Mouse (Mus musculus): ENCODE results near the gene Pla2g3.
A peak's percentile ranks its signal among the peaks of the same experiment; 100 is the strongest.

The Pla2g3 gene

DNA sequence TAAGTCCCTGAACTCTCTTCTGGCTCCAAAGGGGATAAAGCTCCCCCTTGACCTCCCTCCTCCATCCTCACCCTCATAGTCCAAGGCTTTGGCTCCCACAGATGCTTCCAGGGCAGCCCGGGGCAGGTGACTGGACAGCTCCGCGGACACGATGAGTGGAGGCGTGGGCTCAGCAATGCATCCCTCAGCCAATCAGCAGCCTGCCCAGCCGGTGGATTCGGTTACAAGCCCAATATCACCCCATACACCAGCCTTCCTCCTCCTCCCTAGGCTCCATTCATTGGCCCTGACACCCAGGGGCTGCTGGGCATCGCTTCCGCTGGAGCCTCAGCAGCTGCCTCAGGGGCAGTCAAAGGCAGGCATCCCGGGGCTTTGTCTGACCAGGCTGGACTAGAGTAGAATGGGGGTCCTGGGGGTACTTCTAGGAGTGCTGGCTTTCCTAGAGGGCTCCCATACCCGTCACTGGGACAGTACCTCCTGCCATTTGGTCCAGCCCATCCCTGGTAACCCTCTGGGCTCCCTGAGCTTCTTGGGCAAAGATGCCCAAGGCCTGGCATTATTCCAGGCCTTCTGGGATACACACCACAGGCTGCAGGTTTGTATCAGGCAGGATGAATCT lies at the start of gene Pla2g3:
TSS of gene Pla2g3 (plus strand) at position 333 of the 619 bp plus-strand sequence.
- no peak for DNase-seq

DNA sequence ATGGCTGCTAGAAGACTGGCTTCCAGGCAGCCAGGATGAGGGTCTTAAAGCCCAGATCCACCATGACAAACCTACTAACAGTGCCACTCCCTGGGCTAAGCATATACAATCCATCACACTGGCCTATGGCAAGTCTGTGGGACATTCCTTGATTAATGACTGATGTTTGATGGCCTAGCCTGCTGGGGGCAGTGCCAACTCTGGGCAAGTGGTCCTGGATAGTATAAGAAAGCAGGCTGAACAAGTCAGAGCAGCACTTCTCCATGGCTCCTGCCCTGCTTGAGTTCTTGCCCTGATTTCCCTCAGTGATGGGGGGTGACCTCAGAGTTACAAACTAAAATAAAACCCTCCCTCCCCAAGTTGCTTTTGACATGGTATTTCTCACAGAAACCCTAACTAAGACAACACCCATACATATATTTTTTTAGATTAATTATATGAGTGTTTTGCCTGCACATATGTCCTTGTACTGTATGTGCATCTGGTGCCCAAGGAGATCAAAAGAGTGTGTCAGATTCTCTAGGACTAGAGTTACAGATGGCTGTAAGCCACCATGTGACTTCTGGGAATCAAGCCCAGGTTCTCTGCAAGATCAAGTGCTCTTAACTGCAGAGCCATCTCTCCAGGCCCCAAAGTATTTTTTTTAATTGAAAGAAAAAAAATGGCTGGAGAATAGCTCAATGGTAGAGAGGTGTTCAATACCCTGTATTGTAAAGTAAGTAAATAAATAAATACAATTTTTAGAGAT lies 46.2 kb upstream of the Pla2g3 start:
- DNase-seq, result peak; percentile 52

DNA sequence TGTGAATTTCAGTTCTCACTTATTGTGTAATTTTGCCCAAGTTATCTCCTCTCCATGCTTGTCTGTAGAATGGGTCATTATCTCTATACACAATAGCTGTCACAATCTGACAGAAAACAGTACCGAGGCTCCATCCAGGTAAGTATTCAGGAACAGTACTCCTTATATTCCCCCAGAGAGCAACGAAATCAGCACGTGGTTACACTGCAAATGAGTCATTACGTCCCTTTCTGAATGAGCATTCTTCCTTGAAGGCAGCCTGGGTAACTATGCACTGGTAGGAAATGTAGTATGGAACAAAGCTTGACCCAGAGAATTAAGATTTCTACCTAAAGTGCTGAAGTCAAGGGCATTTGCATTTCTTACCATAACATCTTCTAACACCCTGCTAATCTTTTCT lies 45.4 kb upstream of the Pla2g3 start:
- no peak for DNase-seq

DNA sequence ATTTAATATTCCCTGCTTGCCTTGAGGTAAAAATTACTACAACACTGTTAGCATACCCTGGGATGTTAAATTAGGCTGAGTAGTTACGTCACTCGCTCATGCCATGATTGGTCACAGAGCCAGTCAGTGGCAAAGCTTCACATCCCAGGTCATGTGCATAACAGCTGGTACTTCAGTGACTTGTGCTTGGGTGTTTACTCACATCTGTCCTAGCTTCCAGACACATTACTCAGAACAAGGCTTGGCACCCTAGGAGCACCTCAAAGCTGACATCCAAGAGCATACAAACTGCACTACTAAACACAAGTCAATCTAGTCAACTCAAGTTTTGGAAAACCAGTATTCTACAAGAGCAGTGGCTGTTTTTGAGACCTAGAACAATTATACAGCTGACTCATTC lies 45.0 kb upstream of the Pla2g3 start:
- DNase-seq, result no peak

DNA sequence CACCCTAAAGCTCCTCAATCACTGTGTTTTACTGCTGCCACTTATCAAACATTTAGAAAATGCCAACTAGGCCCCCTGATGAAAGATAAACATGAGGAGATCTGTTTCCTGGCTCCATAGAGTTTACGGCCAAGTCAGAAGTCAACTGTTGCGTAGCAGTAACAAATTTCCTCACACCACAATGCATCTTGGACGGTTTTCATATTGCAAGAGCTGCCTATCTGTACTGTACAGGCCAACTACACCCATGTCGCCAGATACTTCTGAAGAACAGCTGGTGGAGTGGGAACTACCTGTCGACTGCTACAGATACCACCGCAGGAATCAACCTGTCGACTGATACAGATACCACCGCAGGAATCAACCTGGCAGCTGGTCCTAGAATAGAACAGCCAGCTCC lies 43.2 kb upstream of the Pla2g3 start:
- no peak for DNase-seq

DNA sequence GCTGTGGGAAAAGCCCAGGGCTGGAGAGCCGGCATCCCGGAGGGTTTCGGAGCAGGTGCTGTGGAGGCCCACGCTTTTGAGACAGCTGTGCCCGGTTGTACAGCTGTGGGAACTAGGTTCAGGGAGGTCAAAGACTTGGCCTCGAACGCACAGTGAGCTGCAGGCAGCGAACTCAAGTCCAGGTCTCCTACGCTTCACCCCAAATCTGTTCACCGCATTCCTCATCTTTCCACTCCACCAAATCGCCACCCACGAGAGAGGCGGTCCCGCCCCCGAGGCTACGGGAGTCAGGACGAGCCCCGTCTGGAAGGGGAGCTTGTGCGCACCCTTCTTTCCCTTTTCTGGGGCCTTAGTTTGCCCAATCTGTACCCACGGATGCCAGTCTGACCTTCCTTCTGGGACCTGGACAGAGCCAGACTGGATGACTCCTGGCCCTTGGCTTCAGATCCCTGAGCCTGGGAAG lies 36.4 kb upstream of the Pla2g3 start:
- peak; percentile 57 for DNase-seq

DNA sequence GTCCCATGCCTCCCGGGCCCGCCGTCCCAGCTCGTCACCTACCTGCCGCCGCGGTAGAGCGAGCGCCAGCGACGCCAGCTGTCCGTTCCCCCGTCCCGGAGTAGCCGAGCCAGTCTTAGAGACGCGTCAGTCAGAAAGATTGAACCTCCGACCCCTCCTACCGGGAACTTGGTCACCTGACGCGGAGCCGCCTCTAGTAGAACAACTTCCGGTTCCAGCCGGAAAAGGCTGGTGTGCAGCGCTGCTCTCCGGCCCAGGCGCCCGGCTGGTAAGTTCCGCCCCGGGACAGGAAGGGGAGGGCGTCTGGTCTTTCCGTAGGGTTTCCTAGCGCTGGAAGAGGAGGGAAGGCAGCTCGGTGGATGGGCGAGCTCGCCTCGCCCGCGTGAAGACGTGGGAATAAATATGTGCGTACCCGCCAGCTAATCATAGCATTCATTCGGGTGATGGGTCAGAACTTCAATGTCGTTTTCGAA lies 35.9 kb upstream of the Pla2g3 start, which contains the start of gene Rnf185:
TSS of gene Rnf185 (minus strand) at position 197 of the 473 bp plus-strand sequence.
- peak; percentile 94 for DNase-seq

DNA sequence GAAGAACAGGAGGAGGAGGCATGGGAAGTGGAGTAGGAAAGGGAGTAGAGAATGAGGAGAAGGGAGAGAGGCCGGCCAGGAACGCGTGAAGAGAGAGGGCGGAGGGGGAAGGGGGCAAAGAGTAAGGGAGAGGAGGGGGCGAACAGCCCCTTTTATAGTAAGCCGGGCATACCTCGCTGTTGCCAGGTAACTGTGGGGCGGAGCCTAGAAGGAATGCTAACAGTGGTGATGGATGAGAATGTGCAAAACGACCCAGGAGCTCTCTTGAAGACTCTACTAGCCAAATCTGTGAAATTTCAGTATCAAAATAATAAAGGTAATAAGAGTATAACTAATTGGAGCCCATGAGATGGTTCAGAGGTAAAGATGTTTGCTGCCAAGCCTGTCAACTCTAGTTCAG lies 35.3 kb upstream of the Pla2g3 start:
- peak; percentile 12 for DNase-seq

DNA sequence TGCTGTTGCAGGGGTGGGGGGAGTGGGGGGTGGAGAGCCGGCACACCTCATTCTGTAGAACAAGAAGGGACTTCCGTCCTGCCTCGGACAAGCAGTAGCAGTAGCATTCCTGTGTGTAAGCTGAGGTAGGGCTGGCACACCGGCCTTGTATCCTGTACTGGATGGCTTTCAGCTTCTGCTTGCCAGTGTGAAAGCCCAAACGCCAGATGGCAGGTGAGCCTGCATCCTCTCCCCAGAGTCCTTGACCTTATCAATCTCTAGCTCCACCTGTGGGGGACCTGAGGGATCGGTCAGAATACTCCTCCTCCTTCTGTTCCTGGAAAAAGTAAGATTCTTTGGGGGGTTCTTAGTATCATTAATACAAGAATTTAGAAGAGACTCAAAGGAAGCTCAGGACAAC lies 34.6 kb upstream of the Pla2g3 start:
- DNase-seq, result no peak

DNA sequence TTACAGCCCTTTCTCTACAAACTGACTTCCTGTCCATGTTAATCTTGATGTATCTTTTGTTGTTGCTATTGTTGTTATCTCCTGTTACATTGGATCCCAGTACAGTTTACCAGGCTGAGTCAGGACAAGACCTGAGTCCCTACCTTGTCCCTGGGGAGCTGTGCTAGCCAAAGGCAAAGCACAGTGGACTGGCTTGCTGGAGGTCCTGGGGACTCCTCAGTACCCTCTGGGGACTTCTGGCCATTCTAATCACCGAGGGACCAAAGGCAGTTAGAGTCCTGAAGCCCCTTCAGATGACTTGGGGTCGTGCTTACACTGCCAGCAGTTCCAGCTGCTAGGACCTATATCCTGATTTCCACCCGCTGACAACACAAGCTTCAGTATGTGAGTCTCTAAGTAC lies 33.6 kb upstream of the Pla2g3 start:
- no peak for DNase-seq

DNA sequence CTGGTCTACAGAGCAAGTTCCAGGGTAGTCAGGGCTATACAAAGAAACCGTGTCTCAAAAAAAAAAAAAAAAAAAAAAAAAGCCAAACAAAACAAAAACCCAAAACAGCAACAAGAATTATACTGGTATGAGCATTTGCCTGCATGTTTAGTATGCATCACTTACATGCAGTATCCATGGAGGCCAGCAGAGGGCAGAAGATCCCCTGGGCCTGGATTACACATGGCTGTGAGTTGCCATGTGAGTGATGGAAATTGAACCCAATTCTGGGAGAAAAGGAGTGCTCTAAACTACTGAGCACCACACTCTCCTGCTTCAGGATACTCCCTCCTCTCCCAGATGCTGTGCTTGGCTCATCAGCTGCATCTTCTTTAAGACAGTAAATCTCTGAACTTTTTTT lies 31.7 kb upstream of the Pla2g3 start:
- peak; percentile 80 for DNase-seq

DNA sequence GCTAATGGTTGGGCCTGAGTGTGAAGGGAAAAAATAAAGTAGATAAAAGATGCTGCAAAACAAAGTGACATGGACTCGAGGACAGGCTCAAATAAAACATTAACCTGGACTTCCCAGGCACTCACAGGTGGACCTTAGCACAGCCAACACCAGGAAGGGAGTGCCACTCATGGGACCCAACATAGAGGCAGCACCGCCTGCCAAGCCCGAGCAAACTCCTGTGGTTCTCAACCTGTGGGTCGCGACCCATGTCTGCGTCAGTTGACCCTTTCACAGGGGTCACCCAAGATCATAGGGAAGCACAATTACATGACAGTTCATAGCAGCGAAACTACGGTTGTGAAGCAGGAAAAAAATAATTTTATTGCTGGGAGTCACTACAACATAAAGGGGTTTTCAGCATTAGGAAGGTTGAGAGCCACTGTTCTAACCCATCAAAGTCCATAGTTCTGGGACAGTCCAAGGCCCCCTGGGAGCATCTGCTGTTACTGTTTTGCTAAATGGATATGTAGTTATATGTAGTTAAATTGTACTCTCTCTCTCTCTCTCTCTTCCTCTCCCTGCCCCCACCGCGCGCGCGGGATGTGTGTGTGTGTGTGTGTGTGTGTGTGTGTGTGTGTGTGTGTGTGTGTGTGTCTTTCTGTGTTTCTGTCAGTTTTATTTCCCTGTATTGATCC lies 29.5 kb upstream of the Pla2g3 start:
- no peak for DNase-seq

DNA sequence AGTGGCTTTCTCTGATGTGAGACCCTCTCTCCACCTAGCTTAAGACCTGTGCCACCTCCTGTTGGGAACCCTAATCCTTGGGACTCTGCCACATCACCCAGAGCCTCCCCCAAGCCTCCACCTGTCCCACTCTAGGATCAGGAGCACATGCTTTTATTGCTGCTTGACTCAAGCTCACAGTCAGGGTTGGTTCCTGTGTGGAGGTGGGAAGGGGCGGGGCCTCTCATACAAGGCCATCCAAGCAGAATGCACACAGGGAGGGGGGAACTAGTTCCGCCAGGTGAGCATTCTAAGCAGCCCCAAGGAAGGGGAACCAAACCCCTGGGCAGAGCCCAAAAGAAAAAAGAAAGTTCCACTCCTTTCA lies 29.0 kb upstream of the Pla2g3 start:
- DNase-seq, result no peak

DNA sequence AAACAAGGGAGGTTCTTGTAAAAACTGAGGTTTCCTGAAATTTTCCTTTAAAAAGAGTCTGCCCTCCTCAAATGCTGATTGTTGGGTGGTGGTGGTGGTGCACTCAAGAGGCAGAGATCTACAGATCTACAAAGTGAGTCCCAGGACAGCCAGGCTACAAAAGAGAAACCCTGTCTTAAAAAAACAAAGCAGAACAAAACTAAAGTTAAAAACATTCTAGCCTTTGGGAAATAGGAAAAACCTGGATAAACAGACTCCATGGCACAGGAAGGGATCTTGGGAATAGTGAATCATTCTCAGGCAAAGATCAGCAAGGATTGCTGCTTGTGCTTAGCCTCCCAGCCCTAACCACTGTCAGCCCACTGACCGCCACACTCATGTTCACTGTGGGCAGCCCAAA lies 25.2 kb upstream of the Pla2g3 start:
- no peak for DNase-seq

DNA sequence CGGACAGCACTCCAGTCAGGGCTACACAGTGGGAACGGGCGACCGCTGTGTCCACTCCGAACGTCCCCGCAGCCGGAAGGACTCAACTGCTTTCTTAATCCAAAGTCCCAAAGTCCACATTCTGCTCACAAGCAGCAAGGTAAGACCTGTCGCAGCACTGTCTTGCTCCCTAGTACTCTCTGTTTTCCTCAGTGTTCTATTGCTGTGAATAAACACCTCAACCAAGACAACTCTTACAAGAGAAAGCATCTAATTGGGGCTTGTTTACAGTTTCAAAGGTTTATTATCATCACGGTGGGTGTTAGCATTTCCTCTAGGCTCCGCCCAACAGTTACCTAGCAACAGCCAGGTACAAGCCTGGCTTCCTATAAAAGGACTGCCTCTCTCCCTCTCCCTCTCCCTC lies 16.6 kb upstream of the Pla2g3 start:
- DNase-seq, result no peak

DNA sequence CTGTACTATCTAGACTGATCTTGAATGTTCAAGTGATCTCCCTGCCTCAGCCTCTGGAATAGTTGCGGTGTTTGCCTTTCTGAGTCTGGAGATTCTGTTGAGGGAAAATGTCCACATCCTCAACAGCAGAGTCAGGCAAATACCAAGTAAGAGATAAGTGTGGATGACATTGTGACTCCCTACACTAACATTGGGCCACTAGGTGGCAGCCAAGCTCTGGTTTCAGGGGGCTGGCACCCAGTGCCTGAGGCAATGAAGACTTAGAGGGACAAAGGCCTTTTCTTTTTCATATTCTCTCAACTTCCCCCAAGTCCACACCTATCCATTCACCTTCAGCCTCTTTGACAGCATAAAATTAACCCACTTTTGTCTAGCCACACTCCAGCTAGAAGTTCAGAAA lies 15.6 kb upstream of the Pla2g3 start:
- DNase-seq, result peak; percentile 91

DNA sequence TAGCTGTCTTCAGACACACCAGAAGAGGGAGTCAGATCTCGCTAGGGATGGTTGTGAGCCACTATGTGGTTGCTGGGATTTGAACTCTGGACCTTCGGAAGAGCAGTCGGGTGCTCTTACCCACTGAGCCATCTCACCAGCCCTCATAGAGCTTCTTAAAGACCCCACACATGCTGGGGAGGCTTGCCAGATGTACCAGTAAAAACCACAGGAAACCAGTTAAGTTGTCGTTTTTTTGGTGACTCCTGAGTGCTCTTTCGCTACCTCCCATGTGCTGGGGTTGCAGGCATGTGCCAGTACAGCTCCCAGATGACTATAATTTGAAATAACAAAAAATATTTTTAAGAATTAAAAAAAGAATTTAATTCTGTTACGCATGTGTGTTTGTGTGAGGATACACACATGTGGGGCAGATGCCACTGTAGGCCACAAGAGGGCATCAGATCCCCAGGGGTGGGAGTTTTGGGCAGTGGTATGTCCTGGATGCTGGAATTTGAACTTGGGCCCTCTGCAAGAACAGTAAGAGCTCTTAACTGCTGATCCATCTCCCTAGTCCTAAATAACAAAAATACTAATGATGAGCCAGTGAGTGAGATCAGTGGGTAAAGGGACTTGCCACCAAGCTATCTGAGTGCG lies 13.5 kb upstream of the Pla2g3 start:
- peak; percentile 27 for DNase-seq

DNA sequence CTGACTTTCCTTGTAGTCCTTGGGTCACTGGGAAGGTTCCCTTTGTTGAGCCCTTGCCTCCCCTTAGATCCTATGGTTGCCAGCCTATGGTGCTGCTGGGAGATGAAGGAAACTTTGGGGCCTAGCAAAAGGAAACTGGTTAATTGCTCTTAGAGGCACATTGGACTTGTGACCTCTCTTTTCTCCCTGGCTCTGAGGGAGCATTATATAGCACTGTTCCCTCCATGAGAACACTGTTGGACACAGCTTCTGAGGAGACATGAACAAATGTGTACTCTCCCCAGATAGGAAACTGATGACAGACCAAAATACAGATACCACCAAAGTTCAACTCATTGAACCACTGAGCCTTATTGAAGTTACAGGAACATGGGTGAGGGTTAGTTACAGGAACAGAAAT lies 12.6 kb upstream of the Pla2g3 start:
- DNase-seq, result no peak

DNA sequence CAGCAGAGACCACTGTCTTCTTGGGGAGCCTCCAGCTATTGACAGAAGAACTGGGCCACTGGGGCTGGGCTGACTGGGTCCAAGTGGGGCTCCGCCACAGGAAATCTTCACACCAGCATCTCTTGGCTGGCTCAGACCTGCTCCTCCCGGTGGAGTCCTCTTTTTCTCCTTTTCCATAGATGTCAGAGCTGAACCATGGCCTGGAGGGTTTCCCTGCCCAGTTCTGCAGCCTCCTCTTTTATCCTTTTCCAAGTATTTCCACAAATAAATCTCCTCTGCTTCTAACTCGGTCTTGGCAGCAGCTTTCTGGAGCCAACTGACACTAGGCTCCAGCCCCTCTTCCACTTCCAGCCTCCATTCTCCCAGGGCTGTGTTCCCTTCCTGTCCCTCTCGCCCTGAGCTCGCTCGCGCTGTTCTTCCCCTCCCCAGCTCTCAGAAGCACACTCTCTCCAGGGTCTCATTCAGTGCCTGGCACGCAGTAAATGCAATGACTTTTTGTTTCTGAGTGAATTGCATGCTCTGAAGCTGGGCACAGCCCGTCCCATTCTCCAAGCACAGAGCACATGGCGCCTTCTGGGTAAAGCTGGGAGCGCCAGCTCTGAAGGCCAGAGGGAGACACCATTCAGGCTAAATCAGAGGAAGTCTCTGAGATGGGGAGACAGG lies 4.0 kb upstream of the Pla2g3 start:
- no peak for DNase-seq

DNA sequence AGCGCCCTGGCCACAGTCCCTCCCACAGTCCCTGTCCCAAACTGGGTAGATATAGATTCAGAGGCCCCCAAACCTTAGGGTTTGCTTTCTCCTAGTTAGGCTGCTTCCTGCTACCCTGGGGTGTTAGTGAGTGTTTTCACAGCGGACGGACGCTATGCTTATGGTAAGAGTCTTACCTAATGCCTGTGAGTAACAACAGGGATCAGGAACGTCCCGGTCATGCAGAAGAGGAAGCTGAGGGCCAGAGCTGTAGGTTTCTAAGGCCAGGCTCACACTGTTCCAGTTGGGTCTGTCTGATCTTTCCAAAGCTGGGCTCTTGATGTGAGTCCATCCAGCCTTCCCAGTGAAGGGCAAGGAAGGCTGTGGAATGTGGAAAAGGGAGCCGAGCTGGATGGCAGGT lies 1.7 kb upstream of the Pla2g3 start:
- no peak for DNase-seq

DNA sequence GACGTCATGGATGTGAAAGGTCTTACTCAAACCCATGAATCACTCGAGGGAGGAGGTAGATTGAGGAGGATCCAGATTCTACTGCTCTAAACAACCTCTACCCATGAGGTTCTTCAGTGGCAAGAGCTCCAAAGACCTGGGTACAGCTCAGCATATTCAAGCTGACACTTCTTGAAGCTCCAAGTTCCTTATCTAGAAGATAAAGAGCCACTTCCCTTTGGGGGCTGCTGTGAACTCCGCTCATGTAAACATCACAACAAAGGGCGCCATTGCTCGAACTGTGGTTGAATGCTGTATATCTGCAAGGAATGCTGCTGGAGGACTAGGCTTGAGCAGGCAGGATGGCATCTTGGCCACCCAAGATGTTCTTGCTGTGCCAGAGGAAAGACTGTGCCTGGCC lies 952 bp downstream of the Pla2g3 start:
- DNase-seq, result no peak

DNA sequence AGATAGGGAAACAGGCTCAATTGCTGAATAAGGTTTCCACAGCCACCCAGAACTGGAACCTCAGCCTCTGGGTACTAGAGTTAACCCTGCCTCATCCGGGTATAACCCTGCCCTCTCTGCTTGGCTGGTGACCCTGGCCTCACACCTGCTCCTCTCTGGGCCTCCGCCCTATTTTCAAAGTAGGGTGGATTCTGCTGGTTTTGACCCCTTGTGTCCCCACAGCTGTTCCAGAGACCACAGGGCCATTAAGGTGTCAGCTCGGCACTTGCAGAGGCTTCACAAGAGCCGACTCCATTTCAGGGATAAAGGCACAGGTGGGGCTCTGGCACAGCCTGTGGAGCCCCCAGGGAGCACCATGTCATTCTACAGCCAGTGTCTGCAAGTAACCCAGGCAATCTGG lies 4.7 kb downstream of the Pla2g3 start:
- no peak for DNase-seq

DNA sequence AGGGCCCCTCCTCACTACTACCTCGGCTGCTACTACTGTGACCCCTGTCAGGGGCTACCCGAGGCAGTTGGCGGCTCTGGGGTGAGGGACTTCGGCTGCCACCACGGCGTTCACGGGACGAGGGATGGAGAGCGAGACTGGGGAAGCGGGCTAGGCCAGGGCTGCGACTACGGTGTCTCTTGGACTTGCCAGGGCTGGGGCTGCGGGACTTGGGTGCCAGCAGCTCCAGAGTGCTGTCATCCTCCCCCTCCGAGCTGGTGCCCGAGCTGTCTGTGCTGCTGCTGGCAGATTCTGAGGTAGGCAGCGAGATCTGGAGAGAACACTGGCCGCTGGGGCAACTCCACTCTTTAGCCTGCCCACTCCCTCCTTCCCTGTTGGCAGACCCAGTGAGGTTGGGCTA lies 6.8 kb downstream of the Pla2g3 start:
- DNase-seq, result no peak
